Mouse (Mus musculus) CD4-positive, CD25-positive, alpha-beta regulatory T cell, adult 4 months (primary cell): ENCODE data around the gene Kcnab2. TPM values are rescaled to one million over a fixed set of nuclear protein-coding genes. Genes with fewer than 3 reads are reported as not detected.

Source experiments
- ATAC-seq: one replicate; pipeline ENCODE4 v1.8.0; 2017
- polyA plus RNA-seq, 2 experiments: library from polyadenylated mRNA; unstranded; fragments of 100-300 nt; shearing (Covaris generic); gene quantifications; one replicate each; pipeline ENCODE4 v1.2.1; 2017

Gene Kcnab2
- polyA plus RNA-seq, 2 experiments from 2014 or later: 99.7 to 140 TPM

DNA sequence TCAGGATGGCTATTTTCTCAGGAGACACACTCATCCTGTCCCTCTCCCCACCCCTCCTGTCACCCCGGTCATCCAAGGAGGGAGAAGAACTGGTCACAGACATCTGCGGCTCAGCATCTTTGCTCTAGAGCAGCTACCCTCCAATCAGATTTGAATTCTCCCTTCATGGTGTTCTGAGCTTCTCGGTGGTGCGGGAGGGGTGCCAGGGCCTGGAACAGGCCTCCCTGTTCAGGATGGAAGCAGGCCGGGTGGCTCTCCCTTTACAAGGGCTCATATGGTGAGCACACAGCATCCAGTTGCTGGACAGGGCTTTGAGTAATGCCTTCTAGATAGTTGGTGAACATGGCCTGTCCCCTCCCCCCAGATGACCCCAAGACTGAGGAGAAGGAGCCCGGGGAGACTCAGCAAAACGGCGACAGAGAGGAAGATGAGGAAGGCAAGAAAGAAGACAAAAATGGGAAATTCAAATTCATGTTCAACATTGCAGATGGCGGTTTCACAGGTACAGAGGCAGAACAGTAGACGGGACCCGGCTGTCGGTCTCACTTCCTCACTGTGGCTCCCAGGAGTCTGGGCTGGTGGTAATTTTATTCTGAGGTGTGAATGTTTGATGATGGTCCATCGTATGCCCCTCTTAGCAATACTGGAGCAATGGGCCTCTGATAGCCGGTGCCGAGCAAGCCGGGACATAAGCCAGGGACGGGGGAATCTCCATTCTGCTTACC lies 95.0 kb downstream of the Kcnab2 start:
- no peak for ATAC-seq

DNA sequence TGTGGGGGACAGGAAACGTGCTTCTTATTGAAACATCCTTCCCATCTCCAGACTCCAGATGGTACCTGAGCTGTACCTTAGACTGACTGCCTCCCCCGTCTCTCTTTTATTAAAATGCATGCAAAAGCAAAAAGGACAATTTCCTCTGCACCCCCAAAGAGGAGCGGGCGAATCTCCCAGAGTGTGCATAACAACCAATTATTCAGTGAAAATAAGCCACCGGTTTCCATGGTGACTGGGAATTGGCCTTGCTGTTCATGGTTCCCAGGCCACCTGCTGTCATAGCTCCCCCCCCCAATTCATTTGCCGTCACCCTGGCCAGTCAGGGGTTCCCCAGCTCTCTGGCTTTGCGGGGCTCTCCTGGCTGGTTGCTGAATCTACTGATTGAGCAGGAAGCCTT lies 112.4 kb downstream of the Kcnab2 start:
- no peak for ATAC-seq

DNA sequence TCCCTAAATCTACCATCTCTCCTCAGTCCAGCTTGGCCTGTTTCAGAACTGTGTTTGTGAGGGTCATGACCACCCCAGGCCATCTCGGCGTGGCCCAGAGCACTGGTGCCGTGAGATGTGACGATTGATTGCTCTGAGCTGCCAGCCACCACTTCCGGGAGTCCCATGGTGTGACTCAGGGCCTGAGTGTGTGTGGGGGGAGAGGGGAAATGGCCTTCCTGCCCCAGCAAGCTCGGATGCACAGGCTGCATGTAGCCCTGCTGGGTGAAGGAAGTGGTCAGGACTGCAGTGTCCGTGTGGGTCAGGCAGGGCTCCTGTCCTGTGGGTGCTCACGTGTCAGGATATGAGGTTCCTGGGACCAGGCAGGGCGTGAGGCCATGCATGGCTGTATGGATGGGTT lies 115.5 kb downstream of the Kcnab2 start:
- peak; percentile 58 for ATAC-seq

DNA sequence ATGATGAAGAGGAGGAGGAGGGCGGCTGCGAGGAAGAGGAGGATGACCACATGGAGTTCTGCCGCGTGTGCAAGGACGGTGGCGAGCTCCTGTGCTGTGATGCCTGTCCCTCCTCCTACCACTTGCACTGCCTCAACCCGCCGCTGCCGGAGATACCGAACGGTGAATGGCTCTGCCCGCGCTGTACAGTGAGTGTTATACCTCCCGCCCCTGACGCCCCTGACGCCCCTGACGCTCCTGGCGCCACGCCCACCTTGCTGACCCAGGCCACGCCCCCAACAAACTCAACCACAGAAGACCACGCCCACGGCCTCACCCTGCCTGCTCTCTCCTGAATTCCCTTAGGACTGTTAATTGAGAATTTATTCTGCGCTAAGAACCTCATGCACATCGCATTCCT lies 116.8 kb downstream of the Kcnab2 start:
- no peak for ATAC-seq

DNA sequence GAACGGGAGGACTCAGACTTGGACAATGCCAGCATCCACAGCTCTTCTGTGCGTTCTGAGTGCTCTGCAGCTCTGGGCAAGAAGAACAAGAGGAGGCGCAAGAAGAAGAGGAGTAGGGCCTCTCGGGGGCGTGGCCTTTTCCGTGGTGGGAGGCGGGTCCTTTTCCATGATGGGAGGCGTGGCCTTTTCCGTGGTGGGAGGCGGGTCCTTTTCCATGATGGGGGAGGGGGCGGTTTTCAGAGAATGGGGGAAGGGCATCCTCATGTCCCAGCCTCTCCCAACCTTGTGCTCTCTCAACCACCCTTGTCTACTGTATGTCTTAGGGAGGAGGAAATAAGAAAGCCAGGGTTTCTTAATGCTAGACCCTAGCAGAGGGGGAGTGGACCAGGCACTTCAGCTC lies 118.0 kb downstream of the Kcnab2 start:
- no peak for ATAC-seq

DNA sequence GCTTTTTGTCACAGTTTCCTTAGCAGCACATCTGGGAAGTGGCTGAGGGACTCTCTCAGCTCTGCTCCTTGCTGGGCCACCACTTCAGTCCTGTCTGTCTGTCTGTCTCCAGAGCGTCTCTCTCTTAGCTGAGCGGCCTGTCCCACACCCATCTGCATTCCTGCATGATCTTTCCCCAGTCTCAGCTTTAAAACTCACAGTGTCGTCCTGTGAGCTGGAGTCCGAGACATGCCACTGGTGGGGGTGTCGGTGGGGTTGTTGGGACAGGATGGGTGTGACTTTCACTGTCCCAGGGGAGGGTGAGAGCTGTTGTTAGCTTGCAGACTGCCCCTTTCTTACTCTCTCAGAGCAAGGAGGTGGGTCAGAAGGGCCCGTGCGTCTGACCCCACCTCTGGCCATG lies 122.0 kb downstream of the Kcnab2 start:
- no peak for ATAC-seq

DNA sequence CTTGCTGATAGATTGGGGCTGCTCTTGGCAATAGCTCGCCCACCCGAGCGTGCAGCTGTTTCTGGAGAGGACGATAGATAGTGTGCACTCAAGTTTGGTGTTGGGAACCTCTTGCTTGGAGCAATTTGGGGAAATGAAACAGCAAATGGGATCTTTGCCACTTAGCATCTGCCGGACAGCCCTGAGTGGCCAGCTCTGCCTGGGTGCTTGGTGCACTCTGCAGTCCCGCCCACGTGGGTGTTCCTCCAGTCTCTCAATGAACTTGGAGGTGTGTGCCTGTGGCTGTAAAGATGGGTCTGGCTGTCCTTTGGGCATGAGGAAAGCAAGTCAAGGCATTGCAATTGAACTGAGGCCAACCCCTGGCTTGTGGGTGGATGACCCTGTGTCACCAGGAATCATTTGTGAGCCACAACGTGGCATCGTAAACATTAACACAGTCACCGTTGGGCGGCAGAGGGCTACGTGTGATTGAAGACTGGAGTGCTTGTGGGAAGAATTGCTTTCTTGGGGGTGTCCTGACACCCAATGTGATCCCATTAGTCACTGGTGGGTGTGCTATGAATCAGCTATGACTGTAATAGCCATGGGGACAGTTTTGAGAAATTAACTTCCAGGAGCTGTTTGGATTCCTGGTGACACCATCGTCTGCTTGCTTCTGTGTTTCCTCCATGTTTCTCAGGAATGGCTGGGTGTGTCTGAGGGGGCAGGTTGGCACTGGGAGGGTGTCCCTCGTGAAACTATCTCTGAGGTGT lies 123.6 kb downstream of the Kcnab2 start:
- ATAC-seq: no peak

DNA sequence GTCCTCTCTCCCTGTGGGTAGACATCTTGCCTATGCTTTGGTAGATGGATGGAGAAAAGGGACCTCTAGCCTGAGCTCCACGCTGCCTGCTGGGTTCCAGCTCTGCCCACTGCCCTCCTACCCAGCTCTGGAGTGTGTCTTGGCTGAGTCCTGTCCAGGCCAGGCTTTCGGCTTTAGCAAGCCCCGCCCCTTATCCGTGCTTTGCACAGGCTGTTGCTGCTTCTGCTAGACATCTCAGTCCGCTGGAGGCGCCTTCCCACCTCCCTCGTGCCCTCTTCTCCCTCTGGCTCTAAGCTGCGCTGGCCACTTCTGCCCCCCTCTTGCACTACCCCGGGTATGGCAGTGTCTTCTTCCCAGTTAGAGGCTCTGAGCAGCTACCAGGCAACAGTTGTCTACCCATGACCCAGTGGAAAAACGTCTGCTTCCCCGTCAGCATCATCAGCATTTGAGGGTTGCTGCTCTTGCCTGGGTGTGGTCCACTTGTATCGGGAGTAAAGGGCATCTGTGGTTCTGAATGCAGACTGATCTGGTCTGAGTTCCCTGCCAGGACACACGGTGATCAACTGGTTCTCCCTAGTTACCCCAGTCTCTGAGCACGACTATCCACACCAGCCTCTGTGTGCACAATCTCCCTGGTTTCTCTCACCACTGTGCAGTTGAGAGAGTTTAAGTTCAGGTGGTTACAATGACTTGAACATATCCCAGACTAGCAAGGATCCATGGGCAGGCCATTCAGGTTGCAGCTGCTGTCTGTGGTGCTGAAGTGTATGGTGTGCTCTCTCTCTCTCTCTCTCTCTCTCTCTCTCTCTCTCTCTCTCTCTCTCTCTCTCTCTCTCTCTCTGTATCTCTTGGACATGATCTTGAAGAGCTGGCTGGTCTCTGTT lies 126.0 kb downstream of the Kcnab2 start:
- ATAC-seq: no peak

DNA sequence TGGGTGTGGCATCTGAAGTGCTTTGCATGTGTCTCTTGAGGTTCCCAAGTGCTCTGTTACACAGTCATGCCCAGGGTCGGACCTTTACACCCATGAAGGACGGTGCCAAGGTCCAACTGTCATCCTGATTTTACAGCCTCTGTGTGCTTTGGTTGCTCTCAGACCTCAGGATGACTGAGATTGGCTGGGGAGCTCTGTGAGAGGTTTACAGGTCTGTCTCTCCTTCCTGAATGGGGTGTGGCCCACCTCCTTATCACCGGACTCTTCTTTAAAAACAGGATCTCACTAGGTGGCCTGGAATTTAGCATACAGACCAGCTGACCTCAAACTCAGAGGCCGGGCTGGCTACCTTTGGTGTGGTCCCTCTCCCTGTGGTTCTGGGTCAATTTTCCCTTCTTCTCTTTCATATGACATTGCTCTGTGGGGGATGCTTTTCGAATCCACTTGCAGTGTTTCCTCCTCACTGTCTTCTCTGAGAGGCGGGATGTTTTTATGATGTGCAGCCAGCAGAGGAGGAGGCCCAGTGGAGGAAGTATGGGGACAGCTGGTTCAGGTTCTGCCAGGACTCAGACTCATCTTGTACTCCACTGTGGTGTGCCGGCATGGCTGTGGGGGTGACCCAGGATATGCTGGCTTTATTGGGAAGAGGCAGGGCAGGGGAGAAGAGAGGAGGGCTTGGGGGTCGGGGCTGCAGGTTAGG lies 126.8 kb downstream of the Kcnab2 start:
- no peak for ATAC-seq

DNA sequence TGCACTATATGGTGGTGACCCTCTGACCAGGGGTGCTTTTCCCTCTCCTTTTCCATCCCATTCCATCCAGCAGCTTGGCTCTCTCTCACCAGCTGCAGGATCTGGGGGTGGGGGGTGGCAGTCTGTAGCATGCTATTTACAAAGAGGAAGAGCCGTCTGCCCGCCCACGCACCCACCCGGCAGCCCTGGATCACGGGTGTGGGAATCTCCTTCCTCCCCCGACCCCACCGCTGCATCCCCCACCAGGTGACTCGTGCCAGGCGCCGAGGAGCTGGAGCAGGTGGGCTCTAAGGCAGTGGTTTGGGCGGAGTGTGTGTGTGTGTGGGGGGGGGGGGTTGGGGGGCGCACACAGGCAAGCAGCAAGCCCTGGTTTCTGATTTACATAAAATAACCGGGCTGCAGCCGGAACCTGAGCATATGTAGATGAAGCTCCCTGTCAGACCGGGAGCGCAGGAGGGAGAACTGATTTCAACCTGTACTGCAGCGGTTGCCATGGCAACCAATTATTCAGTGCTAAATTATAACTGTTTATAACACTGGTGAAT lies 127.8 kb downstream of the Kcnab2 start:
- no peak for ATAC-seq

DNA sequence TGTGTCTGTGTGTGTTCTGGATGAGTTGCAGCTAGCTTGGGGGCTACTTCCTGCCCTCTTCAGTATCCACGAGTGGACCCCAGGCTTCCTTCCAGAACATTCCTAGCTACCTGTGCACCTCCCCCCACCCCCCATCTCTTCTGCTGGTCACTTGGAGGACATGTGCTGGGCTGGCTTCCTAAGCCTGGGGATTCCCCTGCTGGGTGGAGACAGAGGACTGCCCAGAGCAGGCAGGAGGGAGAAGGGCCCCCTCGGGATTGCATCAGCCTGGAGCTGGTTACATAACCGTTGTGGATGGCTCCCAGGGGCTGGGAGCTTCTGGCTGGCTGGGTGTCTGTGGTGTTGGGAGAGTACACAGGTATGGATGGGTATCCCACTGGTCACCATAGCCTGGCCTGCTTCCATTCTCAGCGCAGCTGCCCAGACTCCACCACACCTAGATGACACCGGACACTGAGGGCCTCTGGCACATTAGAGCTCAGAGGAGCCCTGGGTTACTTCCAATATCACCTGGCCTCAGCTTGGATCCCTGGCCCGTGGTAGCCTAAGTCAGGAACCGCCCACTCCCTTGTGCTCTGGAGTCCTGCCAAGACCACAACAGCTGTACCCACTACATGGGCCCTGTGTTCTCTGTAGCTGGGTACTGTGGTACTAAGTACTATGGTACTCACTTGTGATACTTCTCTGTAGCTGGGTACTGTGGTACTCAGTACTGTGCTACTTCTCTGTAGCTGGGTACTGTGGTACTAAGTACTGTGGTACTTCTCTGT lies 132.4 kb downstream of the Kcnab2 start:
- no peak for ATAC-seq

DNA sequence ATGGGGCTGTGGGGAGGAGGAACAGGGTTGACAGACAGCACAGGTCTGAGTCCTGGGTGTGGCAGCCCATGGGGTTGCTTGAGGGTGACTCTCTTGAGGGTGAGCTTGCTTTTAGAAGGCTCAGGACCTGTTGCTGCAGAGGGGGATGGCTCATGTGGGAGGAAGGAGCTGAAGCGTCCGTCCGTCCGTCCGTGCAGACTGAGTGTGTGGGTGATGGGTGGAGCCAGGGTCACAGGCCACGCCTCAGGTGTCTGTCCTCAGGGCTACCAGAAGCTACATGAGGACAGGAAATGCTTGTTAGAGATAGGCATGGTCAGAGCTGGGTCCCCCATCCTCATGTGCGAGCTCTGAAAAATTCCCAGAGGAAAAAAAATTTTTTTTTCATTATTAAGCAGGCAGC lies 133.0 kb downstream of the Kcnab2 start:
- ATAC-seq: no peak

DNA sequence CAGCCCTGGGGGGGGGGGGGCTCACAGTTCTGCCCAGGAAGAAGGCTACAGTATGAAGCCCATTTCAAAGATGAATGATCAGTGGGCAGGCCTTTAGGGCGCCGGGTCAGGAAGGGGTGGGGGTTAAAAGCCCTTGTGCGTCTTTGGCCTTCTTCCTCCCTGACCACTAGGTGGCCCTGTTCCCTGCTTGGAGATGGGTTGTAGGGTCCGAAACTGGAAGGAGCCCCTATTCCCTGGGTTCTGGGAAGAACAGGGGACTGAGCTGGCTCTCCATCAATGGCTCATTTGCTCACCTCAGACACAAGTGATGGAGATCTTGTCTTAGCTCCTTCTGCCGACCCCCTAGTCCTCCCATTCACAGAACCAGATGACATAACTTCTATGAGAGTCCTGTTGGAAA lies 134.4 kb downstream of the Kcnab2 start:
- ATAC-seq: no peak

Other genes starting within 250 kb of the Kcnab2 start
- gene Gpr153, start 203.6 kb downstream of the Kcnab2 start, polyA plus RNA-seq: under 1 TPM in 1 of 2 experiments, not detected in 1; 0.13 TPM
- gene Hes3, start 186.2 kb downstream of the Kcnab2 start, polyA plus RNA-seq: not detected
- gene Icmt, start 180.6 kb downstream of the Kcnab2 start, polyA plus RNA-seq: 1 to 10 TPM; 3.9 to 8.2 TPM
- gene Rnf207, start 158.9 kb downstream of the Kcnab2 start, polyA plus RNA-seq: not detected
- gene Rpl22, start 152.1 kb downstream of the Kcnab2 start, polyA plus RNA-seq: 1,000 to 10,000 TPM in 1 of 2 experiments, 100 to 1,000 TPM in 1; 772 to 1,018 TPM
- gene Chd5, start 139.2 kb downstream of the Kcnab2 start, polyA plus RNA-seq: under 1 TPM in 1 of 2 experiments, not detected in 1; 0.40 TPM
- under 1 TPM in 1 of 2 experiments, not detected in 1; 0.30 TPM for gene Nphp4, start 1.2 kb downstream of the Kcnab2 start, polyA plus RNA-seq